23 mouse cellular contexts compared by ENCODE assay signal in the genomic region with DNA sequence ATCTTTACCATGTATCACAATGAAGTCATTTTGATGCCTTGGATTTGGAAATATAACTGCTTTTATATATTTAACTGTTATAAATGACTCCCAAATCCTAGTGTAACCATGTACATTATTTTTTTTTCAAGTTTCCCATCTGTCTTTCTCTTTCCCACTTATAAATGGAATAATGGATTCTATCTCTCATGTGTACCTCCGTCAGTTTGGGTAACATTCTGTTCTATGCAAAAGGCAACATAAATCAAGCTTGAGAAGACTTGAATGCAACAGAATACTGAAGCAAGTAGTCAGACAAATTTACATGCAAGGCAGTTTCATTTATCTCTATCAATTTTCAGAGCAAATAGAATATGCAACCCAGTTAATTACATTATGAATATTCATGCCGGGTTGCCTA.
"Had no signal": no experiment of that assay in that cellular context is flagged by ENCODE, and none has a peak within 500 bp of the region (broad histone marks: within the 10 kb centered on the region; RNA-seq: fewer than 3 reads in every experiment).

No protein-coding gene starts in this region.

- ATAC-seq: liver, postnatal 0 days; lung, postnatal 0 days; midbrain, embryonic 15.5 days had no signal

- H3K4me1 ChIP-seq: kidney, embryonic 15.5 days; limb, embryonic 12.5 days; limb, embryonic 15.5 days; midbrain, embryonic 12.5 days; midbrain, embryonic 15.5 days; neural tube, embryonic 12.5 days; neural tube, embryonic 15.5 days; stomach, embryonic 15.5 days had no signal

- H3K4me3 ChIP-seq: kidney, embryonic 15.5 days; limb, embryonic 12.5 days; limb, embryonic 15.5 days; midbrain, embryonic 12.5 days; midbrain, embryonic 15.5 days; neural tube, embryonic 12.5 days; neural tube, embryonic 15.5 days; stomach, embryonic 15.5 days had no signal

- H3K9ac ChIP-seq: kidney, embryonic 15.5 days; limb, embryonic 12.5 days; limb, embryonic 15.5 days; liver, embryonic 14.5 days; liver, postnatal 0 days; lung, embryonic 14.5 days; midbrain, embryonic 12.5 days; midbrain, embryonic 15.5 days; neural tube, embryonic 12.5 days; neural tube, embryonic 15.5 days; stomach, embryonic 15.5 days had no signal

- DNase-seq: kidney, adult 8-10 months; kidney, postnatal 10 days; kidney, postnatal 36 days; left cerebral cortex, postnatal 4 days; liver, postnatal 0 days; lung, embryonic 14.5 days; right cerebral cortex, adult 18-20 months; right cerebral cortex, postnatal 25 days; spleen, adult 18-20 months; thymus, adult 18-20 months; thymus, postnatal 36 days had no signal

- H3K36me3 ChIP-seq: kidney, embryonic 15.5 days; limb, embryonic 12.5 days; limb, embryonic 15.5 days; midbrain, embryonic 12.5 days; midbrain, embryonic 15.5 days; neural tube, embryonic 12.5 days; neural tube, embryonic 15.5 days; stomach, embryonic 15.5 days had no signal

- H3K27ac ChIP-seq: kidney, embryonic 15.5 days; limb, embryonic 12.5 days; limb, embryonic 15.5 days; liver, embryonic 14.5 days; macrophage; midbrain, embryonic 12.5 days; midbrain, embryonic 15.5 days; neural tube, embryonic 12.5 days; neural tube, embryonic 15.5 days; stomach, embryonic 15.5 days had no signal

- H3K9me3 ChIP-seq: kidney, embryonic 15.5 days; limb, embryonic 12.5 days; limb, embryonic 15.5 days; midbrain, embryonic 12.5 days; midbrain, embryonic 15.5 days; neural tube, embryonic 12.5 days; neural tube, embryonic 15.5 days; stomach, embryonic 15.5 days had no signal

- H3K4me2 ChIP-seq: kidney, embryonic 15.5 days; limb, embryonic 12.5 days; limb, embryonic 15.5 days; liver, embryonic 11.5 days; lung, embryonic 14.5 days; midbrain, embryonic 12.5 days; midbrain, embryonic 15.5 days; neural tube, embryonic 12.5 days; neural tube, embryonic 15.5 days; stomach, embryonic 15.5 days had no signal

- H3K27me3 ChIP-seq: kidney, embryonic 15.5 days; limb, embryonic 12.5 days; limb, embryonic 15.5 days; midbrain, embryonic 12.5 days; midbrain, embryonic 15.5 days; neural tube, embryonic 12.5 days; neural tube, embryonic 15.5 days; stomach, embryonic 15.5 days had no signal
